ENCODE assay signal across 12 mouse cellular contexts in the genomic region with DNA sequence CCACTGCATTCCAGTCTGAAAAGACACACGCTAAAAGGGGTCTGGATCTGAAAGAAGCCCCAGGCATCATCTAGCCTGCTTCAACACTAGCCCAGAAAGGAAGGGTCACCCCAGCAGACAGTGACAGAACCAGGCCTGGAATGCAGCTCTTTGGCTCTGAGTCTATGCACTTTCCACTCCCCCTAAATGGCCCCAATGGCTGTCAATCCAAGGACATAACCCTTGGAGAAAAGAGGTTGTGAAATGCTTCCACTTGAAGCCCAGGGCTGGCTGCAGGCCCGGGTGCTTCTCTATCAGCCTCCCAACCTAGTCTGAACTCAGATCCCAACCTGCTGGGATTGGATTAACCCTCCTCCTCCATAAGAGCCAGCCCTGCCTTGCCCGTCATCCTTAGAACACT.
DNase-seq lines count a peak whose midpoint lies in the region; ATAC-seq lines count a peak whose summit lies in the region.
"Had no signal": no experiment of that assay in that cellular context is flagged by ENCODE, and none has a peak within 500 bp of the region (broad histone marks: within the 10 kb centered on the region; RNA-seq: fewer than 3 reads in every experiment).

No protein-coding gene starts in this region.

- ATAC-seq in kidney, embryonic 15.5 days (replicated peaks; ENCODE audit: low FRiP score), result no peak
- ATAC-seq in heart, embryonic 13.5 days (ENCODE audit: extremely low read depth, insufficient number of reproducible peaks, low FRiP score, low TSS enrichment), result peak; percentile 31; the same call in 1 of the 2 replicates
- ATAC-seq in cerebellum, adult (ENCODE audit: insufficient number of reproducible peaks, low FRiP score, low TSS enrichment), result no peak

- no peaks in the 10 kb centered on the region for H3K36me3 ChIP-seq in kidney, embryonic 15.5 days
- no peaks in the 10 kb centered on the region for H3K36me3 ChIP-seq in heart, embryonic 13.5 days
- H3K36me3 ChIP-seq: lung, embryonic 15.5 days had no signal

- H3K27me3 ChIP-seq in kidney, embryonic 15.5 days, result no peaks in the 10 kb centered on the region
- H3K27me3 ChIP-seq in heart, embryonic 13.5 days (replicated peaks), result no peaks in the 10 kb centered on the region
- H3K27me3 ChIP-seq: lung, embryonic 15.5 days had no signal

- no peaks in the 10 kb centered on the region for H3K9me3 ChIP-seq in kidney, embryonic 15.5 days (replicated peaks)
- H3K9me3 ChIP-seq in heart, embryonic 13.5 days, result no peaks in the 10 kb centered on the region
- H3K9me3 ChIP-seq: lung, embryonic 15.5 days had no signal

- peak; percentile 7 for DNase-seq in kidney, adult 18-20 months
- peak; percentile 74 to 76 for DNase-seq in adrenal gland, postnatal 36 days
- DNase-seq in lung, postnatal 10 days, result peak; percentile 78
- no peak for DNase-seq in layer of hippocampus, adult 11-12 months (ENCODE audit: low spot score)
- no peak for DNase-seq in thymus, postnatal 10 days (ENCODE audit: low spot score in 2 of 2)
- DNase-seq: cerebellum, adult 11-12 months; right cerebral cortex, adult 18-20 months had no signal

- no peak overlapping the region for H3K4me3 ChIP-seq in kidney, embryonic 15.5 days (replicated peaks)
- no peak overlapping the region for H3K4me3 ChIP-seq in heart, embryonic 13.5 days
- H3K4me3 ChIP-seq: lung, embryonic 15.5 days had no signal

- H3K9ac ChIP-seq in kidney, embryonic 15.5 days, result no peak overlapping the region
- H3K9ac ChIP-seq in heart, embryonic 13.5 days, result no peak overlapping the region
- H3K9ac ChIP-seq: lung, embryonic 15.5 days had no signal

- no peak overlapping the region for H3K4me2 ChIP-seq in kidney, embryonic 15.5 days
- H3K4me2 ChIP-seq in heart, embryonic 13.5 days, result no peak overlapping the region
- H3K4me2 ChIP-seq: lung, embryonic 15.5 days had no signal

- no peak overlapping the region for H3K27ac ChIP-seq in kidney, embryonic 15.5 days
- peak overlapping the region; percentile 54; the same call in 1 of the 2 replicates for H3K27ac ChIP-seq in heart, embryonic 13.5 days (replicated peaks)
- H3K27ac ChIP-seq: kidney, postnatal 0 days; lung, embryonic 15.5 days had no signal

- H3K4me1 ChIP-seq in kidney, embryonic 15.5 days, result no peaks in the 10 kb centered on the region
- H3K4me1 ChIP-seq in heart, embryonic 13.5 days, result peaks cover 26% of the 10 kb centered on the region
- H3K4me1 ChIP-seq: lung, embryonic 15.5 days had no signal

- WGBS in kidney, embryonic 15.5 days, result 83% methylated on average over 3 of the region's 3 CpGs
- WGBS in heart, embryonic 13.5 days, result 27% methylated on average over 3 of the region's 3 CpGs

Comparison
In these comparisons a context has a peak if more than half of its experiments do, and no peak if none do; other contexts are left out.
1. DNase-seq: peak in kidney, adult 18-20 months (single experiment), adrenal gland, postnatal 36 days (2 of 2) and lung, postnatal 10 days (single experiment); none in layer of hippocampus, adult 11-12 months (single experiment) and thymus, postnatal 10 days (0 of 2).